Mouse (Mus musculus) monocyte, adult 59 days (primary cell): Measurements from ENCODE around the gene Gipc2. TPM values are rescaled to one million over a fixed set of nuclear protein-coding genes. Genes with fewer than 3 reads are reported as not detected.

ENCODE experiments used
- total RNA-seq, 2 experiments: library from RNA; stranded (reverse); gene quantifications; one replicate each; pipeline ENCODE4 v1.2.4; 2023

Gipc2 gene
- not detected for total RNA-seq

GRCm38 (mm10) chr3:152166099-152166423, at the start of gene Gipc2:
TSS of gene Gipc2 (minus strand) at chr3:152166230.

GRCm38 (mm10) chr3:152209967-152210634, 44.1 kb upstream of the Gipc2 start, which contains the start of the genes Dnajb4 and Fubp1:
TSS of gene Dnajb4 (minus strand) at chr3:152210302.
TSS of gene Fubp1 (plus strand) at chr3:152210422.

Other genes with a start within 250 kb of the Gipc2 start
- gene Dnajb4, start 44.1 kb upstream of the Gipc2 start, total RNA-seq, result 10 to 100 TPM; 22.0 to 25.2 TPM
- gene Fubp1, start 44.2 kb upstream of the Gipc2 start, total RNA-seq, result 100 to 1,000 TPM; 101 to 109 TPM
- gene Nexn, start 100.1 kb upstream of the Gipc2 start, total RNA-seq, result not detected
- gene Miga1, start 174.2 kb upstream of the Gipc2 start, total RNA-seq, result 1 to 10 TPM; 4.4 to 5.3 TPM
- gene Usp33, start 180.2 kb upstream of the Gipc2 start, total RNA-seq, result 10 to 100 TPM; 55.2 to 58.2 TPM
- gene Zzz3, start 229.2 kb upstream of the Gipc2 start, total RNA-seq, result 10 to 100 TPM; 39.6 to 40.3 TPM